Mouse (Mus musculus) urinary bladder, adult 2 months (tissue): ENCODE results near the gene Tox3. TPM values are rescaled to one million over a fixed set of nuclear protein-coding genes. Genes with fewer than 3 reads are reported as not detected.

ENCODE experiments used
- DNase-seq: peaks from one replicate; pipeline ENCODE4 v3.0.0; 2022; ENCODE audit warnings: low spot score
- polyA plus RNA-seq: library from polyadenylated mRNA; depleted of rRNA; stranded (reverse); fragments of >200 nt; gene quantifications from 2 replicates; pipeline ENCODE4 v1.2.3, GENCODE M21; 2012

The Tox3 gene
- polyA plus RNA-seq, 1 experiment: 0.43 TPM

- DNase-seq: no peak
These were observed 17.5 kb downstream of the Tox3 start for GRCm38 (mm10) chr8:90330377-90331285.

DNA sequence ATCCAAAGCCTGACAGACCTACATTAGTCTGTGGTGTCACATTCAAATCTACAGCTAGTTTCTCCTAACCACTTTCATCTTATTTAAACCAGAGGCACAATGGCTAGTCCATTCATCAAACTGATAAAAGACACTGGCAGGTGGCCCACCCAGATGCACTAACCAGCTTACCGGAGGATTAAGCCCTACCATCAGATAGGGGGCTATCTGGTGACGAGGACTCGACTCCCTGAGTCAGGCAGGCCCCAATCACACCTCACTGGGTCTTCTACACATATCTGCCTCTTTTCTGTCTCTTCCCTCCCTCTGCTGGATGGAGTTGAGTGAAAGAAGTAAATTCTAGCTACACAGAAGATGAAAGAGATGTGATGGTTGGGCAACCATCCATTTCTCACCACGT lies 24.3 kb downstream of the Tox3 start:
- no peak for DNase-seq

GRCm38 (mm10) chr8:90322701-90323439 lies 25.3 kb downstream of the Tox3 start:
- DNase-seq: no peak

- no peak for DNase-seq
These were observed 26.9 kb downstream of the Tox3 start for GRCm38 (mm10) chr8:90321255-90321654.

- DNase-seq: no peak
These were observed 33.8 kb downstream of the Tox3 start for GRCm38 (mm10) chr8:90314312-90314711.

DNA sequence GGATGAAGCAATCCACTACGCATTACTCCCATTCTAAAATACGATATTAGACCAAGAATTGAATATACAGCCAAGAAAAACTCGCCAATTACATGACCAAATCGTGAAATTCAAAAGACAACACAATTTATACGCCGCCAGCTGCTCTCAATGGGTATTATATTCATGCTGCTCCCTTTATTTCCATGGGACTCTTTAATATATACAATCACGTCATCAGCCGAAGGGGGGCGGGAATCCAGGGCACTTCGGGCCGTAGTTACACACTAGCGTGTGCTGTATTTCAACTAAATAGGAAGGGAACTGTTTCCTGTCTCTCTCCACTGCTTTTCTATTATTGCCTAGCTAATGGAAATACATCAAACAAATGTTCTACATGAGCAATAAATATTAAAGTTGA lies 45.2 kb downstream of the Tox3 start:
- DNase-seq: no peak

GRCm38 (mm10) chr8:90302252-90302651 lies 45.9 kb downstream of the Tox3 start:
- DNase-seq: no peak

- no peak for DNase-seq
These were observed 46.6 kb downstream of the Tox3 start for GRCm38 (mm10) chr8:90301543-90301942.

DNA sequence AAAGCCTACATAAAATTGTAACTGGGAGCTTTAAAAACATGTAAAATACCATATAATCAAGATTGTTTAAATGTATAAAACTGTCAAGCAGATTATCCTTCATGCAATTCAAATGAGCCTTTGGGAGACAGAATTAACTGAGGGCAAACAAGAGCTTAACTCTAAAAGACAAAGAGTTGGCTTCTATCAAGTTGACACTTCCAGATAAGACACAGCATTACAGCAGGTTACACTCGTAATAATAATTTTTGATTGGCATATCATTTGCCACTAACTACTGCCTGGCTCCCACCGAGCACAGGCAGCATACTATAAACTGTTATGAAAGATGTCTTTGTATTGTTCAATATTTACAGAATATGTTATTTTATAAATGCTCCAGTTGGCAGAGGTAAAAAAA lies 47.2 kb downstream of the Tox3 start:
- no peak for DNase-seq

GRCm38 (mm10) chr8:90294061-90294460 lies 54.1 kb downstream of the Tox3 start:
- no peak for DNase-seq

DNA sequence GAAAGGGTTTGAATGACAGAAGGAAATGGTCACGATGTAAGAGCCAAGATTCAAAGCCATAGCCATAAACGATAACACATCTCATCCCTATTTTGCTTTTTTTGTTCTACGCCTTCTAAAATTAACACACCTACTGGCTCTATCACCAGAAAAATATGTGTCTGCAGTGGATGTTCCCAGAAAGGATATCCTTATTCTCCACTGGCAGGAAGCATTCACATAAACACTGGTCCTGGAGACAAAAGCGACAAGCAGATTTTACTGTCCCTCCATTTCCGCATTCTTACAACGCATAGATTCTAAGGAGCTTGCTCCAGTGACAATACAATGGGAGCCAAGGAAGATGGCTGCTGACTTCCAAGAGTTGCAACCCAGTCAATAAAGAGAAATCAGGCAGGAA lies 57.3 kb downstream of the Tox3 start:
- no peak for DNase-seq

- no peak for DNase-seq
These were observed 71.4 kb downstream of the Tox3 start for GRCm38 (mm10) chr8:90276722-90277121.

DNA sequence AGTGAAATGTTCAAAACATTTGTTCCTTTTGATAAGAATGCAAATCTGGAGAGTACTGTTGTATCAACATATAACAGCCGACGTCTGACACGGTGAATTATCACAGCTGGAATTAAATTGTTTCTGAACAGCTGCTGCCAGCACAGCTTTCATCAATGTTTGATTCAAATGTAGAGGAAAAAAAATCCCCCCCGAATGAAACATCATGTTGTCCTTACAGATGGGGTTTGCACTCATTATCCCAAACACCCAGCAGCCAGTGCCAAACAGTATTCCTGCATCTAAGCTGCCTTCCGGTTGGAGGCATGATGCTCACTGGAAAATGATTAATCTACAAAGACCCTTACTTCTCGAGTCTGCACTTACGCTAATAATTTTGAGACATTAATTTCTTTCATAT lies 75.0 kb downstream of the Tox3 start:
- DNase-seq: no peak

GRCm38 (mm10) chr8:90271920-90272319 lies 76.2 kb downstream of the Tox3 start:
- DNase-seq: no peak

- DNase-seq: no peak
These were observed 80.4 kb downstream of the Tox3 start for GRCm38 (mm10) chr8:90267698-90268256.

GRCm38 (mm10) chr8:90266986-90267385 lies 81.2 kb downstream of the Tox3 start:
- DNase-seq: no peak

- no peak for DNase-seq
These were observed 81.9 kb downstream of the Tox3 start for GRCm38 (mm10) chr8:90266239-90266638.

DNA sequence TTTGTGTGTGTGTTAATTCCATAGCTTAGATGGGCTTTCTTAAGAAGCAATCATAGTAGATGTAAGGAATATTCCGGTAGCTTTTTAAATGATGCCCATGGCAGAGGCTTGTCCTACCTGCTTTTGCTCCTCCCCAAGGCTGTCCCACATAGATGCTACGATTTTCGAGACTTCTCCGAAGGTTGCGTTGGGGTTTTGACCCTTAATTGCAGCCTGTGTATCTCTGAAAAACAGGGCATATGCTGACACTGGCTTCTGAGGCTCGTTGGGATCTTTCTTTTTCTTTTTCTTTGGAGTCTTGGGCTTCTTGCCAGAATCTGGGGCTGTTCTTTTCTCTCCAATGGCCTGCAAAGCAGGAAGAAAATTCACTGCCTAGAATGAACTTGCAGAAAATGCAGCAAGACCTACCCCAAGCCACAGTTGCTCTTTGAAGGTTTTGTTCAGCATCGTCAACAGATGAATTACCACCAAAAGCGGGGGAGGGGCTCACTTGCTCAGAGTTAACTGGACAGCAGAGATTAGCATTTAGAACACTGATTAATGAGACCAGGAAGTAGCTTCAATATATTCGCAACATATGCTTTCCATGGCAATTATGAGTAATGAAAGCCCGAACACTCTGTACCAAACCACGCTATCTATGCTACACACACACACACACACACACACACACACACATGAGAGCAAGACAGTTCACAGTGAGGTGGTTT lies 93.8 kb downstream of the Tox3 start:
- no peak for DNase-seq

GRCm38 (mm10) chr8:90246357-90246756 lies 101.8 kb downstream of the Tox3 start:
- no peak for DNase-seq

- no peak for DNase-seq
These were observed 102.3 kb downstream of the Tox3 start for GRCm38 (mm10) chr8:90245828-90246227.

- no peak for DNase-seq
These were observed 103.0 kb downstream of the Tox3 start for GRCm38 (mm10) chr8:90245187-90245586.
